Mouse (Mus musculus) cerebellum, postnatal 14 days (tissue): ENCODE measurements around the gene Zfp157.
"Not testable (repeated sequence)": the region's sequence is repeated elsewhere in the genome, so short reads cannot be mapped to it uniquely, and the experiment has no call there.

Experiments used
- DNase-seq, 2 experiments: peaks; one replicate each; pipeline ENCODE4 v3.0.0; 2021; ENCODE audit warnings: mixed read lengths in 2 of 2

The Zfp157 gene

DNA sequence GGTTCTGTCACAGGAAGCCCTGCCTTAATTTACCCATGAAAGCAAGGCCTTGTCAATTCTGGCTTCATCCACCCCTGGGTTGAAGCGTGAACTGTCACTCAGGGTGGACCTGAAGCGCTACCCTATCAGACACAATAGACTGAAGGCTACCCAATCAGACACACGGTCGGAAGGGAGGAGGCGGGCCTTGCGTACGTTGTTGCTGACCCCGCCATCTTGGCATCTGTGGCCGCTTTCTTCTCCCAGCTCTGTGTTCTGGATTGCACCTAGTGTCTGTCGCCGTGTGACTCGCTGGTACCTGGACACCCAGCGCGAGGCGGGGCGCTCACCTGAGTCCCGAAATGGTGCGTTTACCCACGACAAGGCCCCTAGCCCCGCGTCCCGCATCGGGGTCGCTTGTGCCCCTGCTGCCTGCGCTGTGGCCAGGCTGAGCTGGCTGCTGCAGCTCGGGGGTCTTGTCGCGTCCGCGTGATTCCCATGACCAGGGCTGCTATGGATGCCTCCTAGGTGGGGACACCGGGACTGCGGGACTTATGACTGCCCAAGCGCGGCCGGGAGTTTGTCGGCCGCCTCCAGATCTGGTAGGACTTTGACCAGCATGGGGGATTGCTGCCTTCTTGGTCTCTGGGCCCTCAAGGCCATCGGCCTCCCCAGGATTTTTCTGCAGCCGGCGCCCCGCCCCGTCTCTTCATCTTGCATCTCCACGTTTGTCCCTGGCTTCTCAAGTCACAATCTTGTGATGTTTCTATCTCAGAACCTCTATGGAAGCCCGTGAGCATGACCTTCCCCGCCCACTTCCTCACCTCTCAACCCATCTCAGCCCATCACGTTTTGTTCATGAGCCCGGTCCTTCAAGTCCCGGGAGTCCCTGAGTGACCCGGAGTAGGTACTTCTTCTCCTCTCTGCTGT, at the start of gene Zfp157:
Gene Zfp157, plus strand, starts transcription at position 183 of the 909 bp plus-strand sequence.
- peak; percentile 95 for DNase-seq

DNA sequence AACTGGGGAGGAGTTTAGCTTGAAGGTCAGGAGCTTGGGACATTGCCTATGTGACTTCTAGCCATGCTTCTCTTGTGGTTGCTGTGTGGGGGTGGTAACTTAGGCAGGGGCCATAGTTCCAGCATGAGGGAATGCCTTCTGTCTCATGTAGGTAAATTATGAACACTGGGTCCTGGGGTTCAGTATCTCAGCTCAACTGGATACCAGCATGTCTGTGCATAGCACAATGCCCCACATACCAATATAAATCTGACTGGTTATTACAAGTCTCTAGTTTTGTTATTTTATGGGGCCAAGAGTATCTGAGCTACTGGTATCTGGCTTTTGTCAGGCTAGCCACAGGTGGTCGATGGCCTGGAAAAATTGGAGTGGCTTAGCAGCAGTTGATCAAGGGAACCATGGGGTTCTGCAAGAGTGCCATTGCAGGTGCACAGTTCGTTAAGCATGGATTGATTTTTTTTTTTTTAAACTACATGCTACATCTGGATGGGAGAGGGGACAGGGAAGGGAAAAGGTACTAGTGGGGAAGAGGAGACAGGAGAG, 43.4 kb upstream of the Zfp157 start:
- no peak for DNase-seq

DNA sequence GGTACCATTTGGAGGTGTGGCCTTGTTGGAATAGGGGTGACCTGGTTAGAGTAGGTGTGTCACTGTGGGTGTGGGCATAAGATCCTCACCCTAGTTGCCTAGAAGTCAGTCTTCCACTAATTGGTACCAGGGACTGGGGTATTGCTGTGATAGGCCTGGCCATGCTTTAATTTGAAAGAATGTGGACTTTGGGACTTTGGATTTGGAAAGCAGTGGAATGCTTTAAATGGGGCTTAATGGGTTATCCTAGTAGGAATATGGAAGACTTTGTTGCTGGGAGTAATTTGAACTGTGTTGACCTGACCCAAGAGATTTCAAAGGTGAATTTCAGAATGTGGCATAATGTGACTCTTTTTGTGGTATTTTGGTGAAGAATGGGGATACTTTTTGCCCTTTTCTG, 40.8 kb upstream of the Zfp157 start:
- DNase-seq: not testable (repeated sequence)

DNA sequence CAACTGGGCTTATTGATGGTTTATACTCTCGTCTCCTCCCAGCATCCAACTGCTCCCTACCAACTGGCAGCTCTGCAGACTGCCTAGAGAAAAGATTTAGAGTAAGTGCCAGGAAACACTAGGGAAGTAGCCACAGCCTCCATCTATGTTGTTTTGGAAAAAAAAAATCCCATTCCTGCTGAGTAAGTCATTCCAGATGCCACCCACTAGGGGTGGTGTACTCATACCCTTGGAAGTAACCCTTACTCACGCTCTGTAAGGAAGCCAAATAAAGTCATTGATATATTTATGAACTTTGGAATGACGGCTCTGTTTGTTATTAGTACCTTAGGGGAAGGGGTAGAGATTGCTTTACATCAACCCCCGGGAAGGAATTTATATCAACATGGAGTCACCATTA, 17.1 kb downstream of the Zfp157 start:
- no peak for DNase-seq

DNA sequence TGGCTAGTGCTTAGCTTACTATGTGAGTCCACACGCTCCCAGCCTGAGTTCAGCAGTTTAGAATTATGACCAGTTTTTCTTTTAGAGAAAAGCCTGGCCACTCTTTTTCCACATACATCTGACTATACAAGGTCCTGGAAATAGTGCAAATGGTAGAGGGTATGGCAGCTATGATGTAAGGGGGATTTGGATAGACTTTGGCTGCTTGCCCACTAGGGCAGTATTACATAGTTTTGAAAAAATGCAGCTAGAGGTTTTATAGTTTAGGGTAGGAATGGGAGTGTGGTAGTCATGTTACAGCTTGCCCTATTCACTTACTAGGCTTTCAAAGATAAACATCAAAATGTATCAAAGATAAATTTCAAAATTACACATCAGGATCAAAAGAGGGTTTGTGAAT, 17.8 kb downstream of the Zfp157 start:
- DNase-seq: no peak

DNA sequence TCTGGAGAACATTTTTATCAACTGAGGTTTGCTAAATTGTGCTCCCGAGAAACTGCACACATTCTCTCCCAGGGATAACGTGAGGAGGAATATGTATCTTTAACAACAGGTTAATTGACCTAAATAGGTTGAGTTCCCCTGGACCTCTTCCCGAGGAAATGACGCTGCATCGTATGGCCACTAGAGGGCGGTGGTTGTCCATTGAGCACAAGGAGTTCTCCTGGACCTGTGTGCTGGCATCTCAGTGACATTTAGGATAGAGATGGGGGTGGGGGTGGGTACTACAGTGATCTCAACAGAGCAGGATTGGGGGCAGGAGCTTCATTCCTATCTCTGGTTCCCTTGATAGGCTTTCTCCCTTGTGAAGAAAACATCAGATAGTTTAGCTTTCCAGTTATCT, 32.3 kb downstream of the Zfp157 start:
- DNase-seq: peak; percentile 74 to 83

DNA sequence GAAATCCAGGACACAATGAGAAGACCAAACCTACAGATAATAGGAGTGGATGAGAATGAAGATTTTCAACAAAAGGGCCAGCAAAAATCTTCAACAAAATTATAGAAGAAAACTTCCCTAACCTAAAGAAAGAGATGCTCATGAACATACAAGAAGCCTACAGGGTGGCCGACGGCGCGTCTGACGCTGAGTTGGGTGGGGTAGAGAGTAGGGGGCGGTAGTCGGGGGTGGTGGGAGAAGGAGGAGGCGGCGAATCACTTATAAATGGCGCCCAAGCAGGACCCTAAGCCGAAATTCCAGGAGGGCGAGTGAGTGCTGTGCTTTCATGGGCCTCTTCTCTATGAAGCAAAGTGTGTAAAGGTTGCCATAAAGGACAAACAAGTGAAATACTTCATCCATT, 63.3 kb downstream of the Zfp157 start:
- DNase-seq: not testable (repeated sequence)
